Mouse (Mus musculus): ENCODE measurements at regions not wholly inside any gene's neighbourhood (a gene's known extent, or its start where the extent isn't known, plus 50 kb on each side); places are given as distances from the start of the nearest gene placed in this dataset.
A peak's percentile ranks its signal among the peaks of the same experiment; 100 is the strongest.

GRCm38 (mm10) chr10:67771796-67772195 is 140.7 kb downstream of the Zfp365 start:
- TF ChIP-seq CTCF (IDR thresholded peaks at IDR 0.05; ENCODE audit: low read depth): no peak
- Histone ChIP-seq H3K4me3 (replicated peaks; ENCODE audit: low read depth, low read length) (no peak overlapping the region), H3K27me3 (ENCODE audit: insufficient read depth, low read length) (no peaks in the 10 kb centered on the region), H3K9ac (ENCODE audit: low read depth, low read length) (no peak overlapping the region), H3K27ac (peak overlapping the region; percentile 26; the same call in 1 of the 2 replicates), H3K36me3 (ENCODE audit: insufficient read depth, low read length) (no peaks in the 10 kb centered on the region), H3K4me1 (replicated peaks; ENCODE audit: insufficient read depth, low read length) (0 out of 2 replicates have a peak, but pooled peaks cover 3% of the 10 kb centered on the region), H3K9me3 (replicated peaks; ENCODE audit: low read length) (no peaks in the 10 kb centered on the region), H3K4me2 (ENCODE audit: low read length) (no peak overlapping the region)
- ATAC-seq (replicated peaks; ENCODE audit: low FRiP score, low read depth): no peak
- peak; percentile 61 for DNase-seq (ENCODE audit: low spot score)
- WGBS: 45% methylated on average over 8 of the region's 8 CpGs

- no peak overlapping the region for H3K4me3 ChIP-seq (replicated peaks; ENCODE audit: low read depth, low read length)
- H3K9ac ChIP-seq (ENCODE audit: low read depth, low read length): no peak overlapping the region
- no peak overlapping the region for H3K27ac ChIP-seq
- H3K4me1 ChIP-seq (replicated peaks; ENCODE audit: insufficient read depth, low read length): no peaks in the 10 kb centered on the region
- DNase-seq (ENCODE audit: low spot score): peak; percentile 78
- no peak overlapping the region for H3K4me2 ChIP-seq (ENCODE audit: low read length)
- no peaks in the 10 kb centered on the region for H3K27me3 ChIP-seq (ENCODE audit: insufficient read depth, low read length)
- no peak; the same call in 1 of the 2 replicates for ATAC-seq (replicated peaks; ENCODE audit: low FRiP score, low read depth)
- no peaks in the 10 kb centered on the region for H3K9me3 ChIP-seq (replicated peaks; ENCODE audit: low read length)
- peak; percentile 94 for TF ChIP-seq CTCF (IDR thresholded peaks at IDR 0.05; ENCODE audit: low read depth)
- no peaks in the 10 kb centered on the region for H3K36me3 ChIP-seq (ENCODE audit: insufficient read depth, low read length)
- WGBS: 41% methylated on average over 13 of the region's 13 CpGs
Measured at GRCm38 (mm10) chr10:67766099-67766498, 146.4 kb downstream of the Zfp365 start.

GRCm38 (mm10) chr10:67760424-67760823 is 152.0 kb downstream of the Zfp365 start:
- no peak for TF ChIP-seq CTCF (IDR thresholded peaks at IDR 0.05; ENCODE audit: low read depth)
- Histone ChIP-seq H3K4me1 (replicated peaks; ENCODE audit: insufficient read depth, low read length) (peaks cover 3% of the 10 kb centered on the region; the same call in 1 of the 2 replicates), H3K27me3 (ENCODE audit: insufficient read depth, low read length) (no peaks in the 10 kb centered on the region), H3K27ac (no peak overlapping the region), H3K4me3 (replicated peaks; ENCODE audit: low read depth, low read length) (no peak overlapping the region), H3K9ac (ENCODE audit: low read depth, low read length) (no peak overlapping the region), H3K9me3 (replicated peaks; ENCODE audit: low read length) (no peaks in the 10 kb centered on the region), H3K4me2 (ENCODE audit: low read length) (no peak overlapping the region), H3K36me3 (ENCODE audit: insufficient read depth, low read length) (no peaks in the 10 kb centered on the region)
- ATAC-seq (replicated peaks; ENCODE audit: low FRiP score, low read depth) (no peak), DNase-seq (ENCODE audit: low spot score) (no peak)
- WGBS: 29% methylated on average over 3 of the region's 3 CpGs

- Histone ChIP-seq H3K4me1 (replicated peaks; ENCODE audit: insufficient read depth, low read length) (0 out of 2 replicates have a peak, but pooled peaks cover 2% of the 10 kb centered on the region), H3K36me3 (ENCODE audit: insufficient read depth, low read length) (no peaks in the 10 kb centered on the region), H3K9me3 (replicated peaks; ENCODE audit: low read length) (no peaks in the 10 kb centered on the region), H3K4me2 (ENCODE audit: low read length) (no peak overlapping the region), H3K4me3 (replicated peaks; ENCODE audit: low read depth, low read length) (no peak overlapping the region), H3K9ac (ENCODE audit: low read depth, low read length) (no peak overlapping the region), H3K27ac (no peak overlapping the region), H3K27me3 (ENCODE audit: insufficient read depth, low read length) (no peaks in the 10 kb centered on the region)
- WGBS: 79% methylated on average over 4 of the region's 4 CpGs
- DNase-seq (ENCODE audit: low spot score): no peak
- ATAC-seq (replicated peaks; ENCODE audit: low FRiP score, low read depth): no peak
- no peak for TF ChIP-seq CTCF (IDR thresholded peaks at IDR 0.05; ENCODE audit: low read depth)
Measured at GRCm38 (mm10) chr10:67748121-67748520, 164.3 kb downstream of the Zfp365 start.

- WGBS: 66% methylated on average over 3 of the region's 3 CpGs
- DNase-seq (ENCODE audit: low spot score): no peak
- Histone ChIP-seq H3K9ac (ENCODE audit: low read depth, low read length) (no peak overlapping the region), H3K4me1 (replicated peaks; ENCODE audit: insufficient read depth, low read length) (0 out of 2 replicates have a peak, but pooled peaks cover 3% of the 10 kb centered on the region), H3K9me3 (replicated peaks; ENCODE audit: low read length) (no peaks in the 10 kb centered on the region), H3K27ac (no peak overlapping the region), H3K4me3 (replicated peaks; ENCODE audit: low read depth, low read length) (no peak overlapping the region), H3K36me3 (ENCODE audit: insufficient read depth, low read length) (no peaks in the 10 kb centered on the region), H3K4me2 (ENCODE audit: low read length) (no peak overlapping the region), H3K27me3 (ENCODE audit: insufficient read depth, low read length) (no peaks in the 10 kb centered on the region)
- TF ChIP-seq CTCF (IDR thresholded peaks at IDR 0.05; ENCODE audit: low read depth): no peak
- ATAC-seq (replicated peaks; ENCODE audit: low FRiP score, low read depth): no peak
Measured at GRCm38 (mm10) chr10:67747461-67747860, 165.0 kb downstream of the Zfp365 start.

- Histone ChIP-seq H3K4me2 (ENCODE audit: low read length) (no peak overlapping the region), H3K27me3 (ENCODE audit: insufficient read depth, low read length) (no peaks in the 10 kb centered on the region), H3K36me3 (ENCODE audit: insufficient read depth, low read length) (no peaks in the 10 kb centered on the region), H3K4me3 (replicated peaks; ENCODE audit: low read depth, low read length) (no peak overlapping the region), H3K9ac (ENCODE audit: low read depth, low read length) (no peak overlapping the region), H3K27ac (no peak overlapping the region), H3K9me3 (replicated peaks; ENCODE audit: low read length) (no peaks in the 10 kb centered on the region), H3K4me1 (replicated peaks; ENCODE audit: insufficient read depth, low read length) (0 out of 2 replicates have a peak, but pooled peaks cover 11% of the 10 kb centered on the region)
- ATAC-seq (replicated peaks; ENCODE audit: low FRiP score, low read depth) (no peak), DNase-seq (ENCODE audit: low spot score) (peak; percentile 39)
- 74% methylated on average over 3 of the region's 3 CpGs for WGBS
- no peak for TF ChIP-seq CTCF (IDR thresholded peaks at IDR 0.05; ENCODE audit: low read depth)
Measured at GRCm38 (mm10) chr10:67746140-67746539, 166.3 kb downstream of the Zfp365 start.

GRCm38 (mm10) chr10:67743561-67743960 is 168.9 kb downstream of the Zfp365 start:
- Histone ChIP-seq H3K36me3 (ENCODE audit: insufficient read depth, low read length) (no peaks in the 10 kb centered on the region), H3K4me3 (replicated peaks; ENCODE audit: low read depth, low read length) (no peak overlapping the region), H3K9me3 (replicated peaks; ENCODE audit: low read length) (no peaks in the 10 kb centered on the region), H3K27ac (no peak overlapping the region), H3K27me3 (ENCODE audit: insufficient read depth, low read length) (no peaks in the 10 kb centered on the region), H3K9ac (ENCODE audit: low read depth, low read length) (no peak overlapping the region), H3K4me1 (replicated peaks; ENCODE audit: insufficient read depth, low read length) (0 out of 2 replicates have a peak, but pooled peaks cover 11% of the 10 kb centered on the region), H3K4me2 (ENCODE audit: low read length) (no peak overlapping the region)
- 58% methylated on average over 9 of the region's 9 CpGs for WGBS
- no peak for TF ChIP-seq CTCF (IDR thresholded peaks at IDR 0.05; ENCODE audit: low read depth)
- DNase-seq (ENCODE audit: low spot score) (no peak), ATAC-seq (replicated peaks; ENCODE audit: low FRiP score, low read depth) (no peak)
